Mouse (Mus musculus): ENCODE results near the gene Cyp4f18. TPM values are rescaled to one million over a fixed set of nuclear protein-coding genes. Genes with fewer than 3 reads are reported as not detected.
A peak's percentile ranks its signal among the peaks of the same experiment; 100 is the strongest.
"Not testable (repeated sequence)": the region's sequence is repeated elsewhere in the genome, so short reads cannot be mapped to it uniquely, and the experiment has no call there.

Gene Cyp4f18
- polyA plus RNA-seq, 3 experiments from 2014 or later: 1.2 to 2.4 (median 2.2) TPM

DNA sequence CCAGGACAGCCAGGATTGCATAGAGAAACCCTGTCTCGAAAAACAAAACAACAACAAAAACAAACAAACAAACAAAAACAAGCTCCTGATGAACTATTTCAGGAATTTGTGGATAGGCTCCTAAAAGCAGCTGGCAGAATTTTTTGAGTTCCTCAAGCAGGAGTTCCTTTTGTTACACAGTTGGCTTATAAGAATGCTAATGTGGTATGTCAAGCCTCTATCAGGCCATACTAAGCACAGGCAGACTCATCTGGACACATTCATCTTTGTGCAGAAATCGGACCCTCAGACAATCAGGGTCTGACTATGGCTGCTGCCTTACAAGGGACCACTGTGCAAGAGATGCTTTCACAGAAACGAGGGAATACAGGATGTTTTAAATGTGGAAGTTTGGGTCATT, 35.2 kb downstream of the Cyp4f18 start:
- no peak for ATAC-seq

DNA sequence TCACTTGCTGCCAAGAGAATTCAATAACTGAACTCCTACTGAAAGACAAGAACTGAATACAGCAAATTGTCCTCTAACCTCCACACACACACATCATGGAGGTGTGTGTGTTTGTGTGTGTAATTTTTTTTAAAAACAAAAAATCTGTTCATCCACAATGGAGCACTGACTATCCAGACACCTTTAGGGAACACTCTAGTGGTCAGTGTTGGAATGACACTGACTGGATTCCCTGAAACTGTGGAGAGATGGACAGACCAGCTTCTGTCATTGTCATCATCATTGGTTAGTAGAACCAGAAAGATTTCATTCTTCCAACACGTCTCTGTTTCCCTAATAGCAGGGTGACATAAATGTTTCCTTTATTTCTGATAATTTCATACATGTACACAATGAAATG, 37.5 kb downstream of the Cyp4f18 start:
- ATAC-seq: no peak

DNA sequence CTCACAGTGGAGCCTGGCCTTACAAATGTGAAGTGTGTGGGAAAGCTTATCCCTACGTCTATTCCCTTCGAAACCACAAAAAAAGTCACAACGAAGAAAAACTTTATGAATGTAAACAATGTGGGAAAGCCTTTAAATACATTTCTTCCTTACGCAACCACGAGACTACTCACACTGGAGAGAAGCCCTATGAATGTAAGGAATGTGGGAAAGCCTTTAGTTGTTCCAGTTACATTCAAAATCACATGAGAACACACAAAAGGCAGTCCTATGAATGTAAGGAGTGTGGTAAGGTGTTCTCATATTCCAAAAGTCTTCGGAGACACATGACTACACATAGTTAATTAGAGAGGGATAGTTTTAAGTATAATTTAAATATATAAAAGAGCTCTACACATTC, 40.8 kb downstream of the Cyp4f18 start:
- ATAC-seq: no peak

DNA sequence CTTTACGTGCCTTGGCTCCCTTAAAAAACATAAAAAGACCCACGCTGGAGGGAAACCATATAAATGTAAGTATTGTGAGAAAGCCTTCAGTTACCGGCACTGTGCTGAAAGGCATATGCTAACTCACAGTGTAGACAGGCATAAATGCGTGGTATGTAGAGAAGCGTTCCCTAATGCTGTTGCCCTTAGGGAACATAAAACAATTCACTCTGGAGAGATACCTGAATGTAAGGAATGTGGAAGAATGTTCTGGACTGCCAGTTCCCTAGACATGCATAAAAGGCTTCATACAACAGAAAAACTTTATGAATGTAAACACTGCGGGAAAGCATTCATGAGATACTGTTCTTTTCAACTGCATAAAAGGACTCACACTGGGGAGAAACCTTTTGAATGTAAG, 41.3 kb downstream of the Cyp4f18 start:
- ATAC-seq: no peak

DNA sequence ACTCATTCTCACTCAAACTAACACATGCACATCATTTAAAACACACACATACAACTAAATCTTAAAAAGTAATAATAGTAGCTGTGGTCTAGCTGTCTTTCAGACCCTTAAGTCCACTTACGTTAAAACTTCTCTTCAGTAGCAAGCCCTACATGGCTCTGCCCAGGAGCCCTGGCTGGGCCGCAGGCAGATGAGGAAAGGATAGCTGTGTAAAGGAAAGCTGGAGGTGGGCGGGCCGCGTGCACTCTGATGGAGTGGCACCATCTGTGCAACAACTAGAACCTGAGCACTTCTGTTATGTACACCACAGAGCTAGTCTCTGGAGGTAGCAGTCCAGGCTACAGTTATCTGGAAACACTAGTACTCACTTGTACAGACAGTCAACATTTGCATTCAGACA, 42.2 kb downstream of the Cyp4f18 start:
- no peak for ATAC-seq

DNA sequence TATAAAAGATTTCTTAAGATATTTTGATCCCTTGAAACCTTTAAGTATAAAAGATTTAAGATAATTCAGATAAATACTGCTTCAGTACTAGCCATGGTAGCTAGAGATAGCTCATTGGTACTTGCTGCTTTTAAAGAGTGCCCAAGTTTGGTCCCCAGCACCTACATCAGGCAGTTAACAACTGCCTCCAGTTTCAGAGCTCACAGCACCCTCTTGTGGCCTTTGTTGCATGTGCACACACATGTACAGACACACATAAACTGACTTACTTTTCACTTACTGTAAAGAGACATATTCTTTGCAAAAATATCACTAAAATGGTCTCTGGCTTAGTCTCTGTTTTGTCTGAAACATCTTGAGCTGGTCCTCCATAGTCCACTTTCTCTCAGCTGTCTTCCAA, 43.0 kb downstream of the Cyp4f18 start:
- no peak for ATAC-seq

DNA sequence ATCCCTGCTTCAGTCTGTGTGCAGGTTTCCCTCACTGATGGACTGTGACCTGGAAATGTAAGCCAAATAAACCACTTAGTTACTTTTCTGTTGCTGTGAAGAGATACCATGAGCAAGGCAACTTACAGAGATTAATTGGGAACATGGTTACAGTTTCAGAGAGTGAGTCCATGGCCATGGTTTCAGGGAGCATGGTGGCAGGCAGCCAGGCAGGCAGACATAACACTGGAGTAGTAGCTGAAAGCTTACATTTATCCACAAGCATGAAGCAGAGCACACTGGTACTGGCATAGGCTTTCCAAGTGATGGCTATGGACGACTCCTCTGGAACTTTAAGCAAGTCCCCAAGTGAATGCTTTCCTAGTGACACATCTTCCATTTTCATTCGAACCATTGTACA, 44.3 kb downstream of the Cyp4f18 start:
- no peak for ATAC-seq

DNA sequence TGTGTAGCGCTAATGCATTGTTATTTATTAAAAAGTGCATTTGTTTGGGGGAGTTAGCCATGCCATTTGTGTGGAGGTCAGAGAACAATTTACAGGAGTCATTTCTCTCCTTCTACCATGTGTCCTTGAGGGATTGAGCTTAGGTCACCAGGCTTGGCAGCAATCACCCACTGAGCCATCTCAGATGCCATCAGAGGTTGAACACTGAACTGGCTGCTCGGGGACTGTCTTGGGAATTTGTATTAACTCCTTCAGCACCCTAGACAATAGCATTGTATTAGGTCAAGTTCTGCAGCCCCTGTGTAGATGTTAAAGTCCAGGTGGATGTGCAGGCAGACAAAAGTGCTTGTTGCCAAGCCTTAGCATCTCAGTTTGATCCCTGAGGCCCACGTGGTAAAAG, 45.4 kb downstream of the Cyp4f18 start:
- ATAC-seq: no peak

DNA sequence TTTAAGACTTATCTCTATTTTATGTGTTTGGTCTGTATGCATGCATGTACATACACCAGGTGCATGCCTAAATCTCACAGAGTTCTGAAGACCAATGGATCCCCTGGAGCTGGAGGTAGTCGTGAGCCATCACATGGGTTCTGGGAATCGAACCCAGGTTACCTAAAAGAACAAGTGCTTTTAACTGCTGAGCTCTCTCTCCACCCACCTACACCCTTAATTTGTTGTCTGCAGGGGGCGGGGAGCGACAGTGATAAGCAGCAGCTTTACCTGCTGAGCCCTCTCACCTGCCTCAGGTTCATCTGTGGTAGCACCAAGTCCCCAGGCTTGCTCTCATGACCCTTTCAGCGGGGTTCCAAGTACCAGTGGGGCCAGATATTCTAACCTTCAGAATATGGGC, 47.6 kb downstream of the Cyp4f18 start:
- no peak for ATAC-seq

DNA sequence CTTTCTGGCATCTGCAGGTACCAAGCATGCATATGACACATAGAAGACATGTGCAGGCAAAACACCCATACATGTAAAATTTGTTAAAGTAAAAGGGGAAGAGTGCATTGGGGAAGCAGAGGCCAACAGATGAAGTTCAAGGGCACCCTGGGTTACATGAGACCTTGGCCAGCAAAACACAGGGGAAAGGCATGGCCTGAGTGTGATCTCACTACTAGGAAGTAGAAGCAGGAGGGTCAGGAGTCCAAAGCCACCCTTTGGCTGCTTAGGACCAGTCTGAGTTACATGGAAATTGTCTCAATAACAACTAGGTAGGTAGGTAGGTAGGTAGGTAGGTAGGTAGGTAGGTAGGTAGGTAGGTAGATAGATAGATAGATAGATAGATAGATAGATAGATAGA, 48.9 kb downstream of the Cyp4f18 start:
- ATAC-seq: no peak

DNA sequence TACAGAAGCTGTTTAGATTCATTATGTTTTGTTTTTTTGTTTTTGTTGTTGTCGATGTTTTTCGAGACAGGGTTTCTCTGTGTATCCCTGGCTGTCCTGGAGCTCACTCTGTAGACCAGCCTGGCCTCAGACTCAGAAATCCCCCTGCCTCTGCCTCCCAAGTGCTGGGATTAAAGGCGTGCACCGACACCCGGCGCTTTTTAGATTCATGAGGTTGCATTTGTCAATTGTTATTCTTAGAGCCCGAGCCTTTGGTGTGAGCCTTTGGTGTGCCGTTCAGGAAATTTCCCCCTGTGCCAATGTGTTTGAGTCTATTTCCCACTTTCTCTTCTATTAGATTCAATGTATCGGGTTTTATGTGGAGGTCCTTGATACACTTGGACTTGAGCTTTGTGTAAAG, 54.8 kb downstream of the Cyp4f18 start:
- ATAC-seq: no peak

DNA sequence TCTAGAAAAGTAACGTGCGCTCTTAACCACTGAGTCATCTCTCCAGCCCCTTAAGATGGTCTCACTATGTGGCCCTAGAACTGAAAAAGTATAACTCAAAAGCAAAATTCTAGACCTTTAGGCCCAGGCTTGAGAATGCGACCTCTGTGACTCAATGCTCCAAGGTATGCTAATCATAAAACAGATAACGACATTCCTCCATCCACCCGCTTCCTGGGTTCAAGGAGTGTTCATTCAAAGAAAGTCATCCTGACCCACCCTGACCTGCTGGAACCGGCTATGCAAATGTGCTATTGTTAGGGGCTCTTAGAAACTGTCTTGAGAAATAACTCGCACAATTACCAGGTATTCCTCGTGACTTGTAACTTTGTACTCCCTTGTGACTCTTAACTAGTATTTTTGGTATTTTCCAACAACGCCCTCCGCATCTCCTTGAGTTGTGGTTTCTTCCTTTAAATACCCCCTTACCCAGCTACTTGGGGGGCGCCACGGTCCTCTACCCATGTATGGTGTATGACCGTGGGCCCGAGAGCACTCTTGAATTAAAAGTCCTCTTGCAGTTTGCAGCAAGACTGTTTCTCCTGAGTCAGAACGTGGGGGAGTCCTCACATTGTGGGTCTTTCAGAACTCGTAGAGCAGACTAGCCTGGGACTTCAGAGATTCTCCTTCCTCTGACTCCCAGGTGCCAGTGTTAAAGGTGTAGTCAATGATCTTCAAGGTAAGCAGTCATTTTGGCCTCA, 56.3 kb downstream of the Cyp4f18 start:
- ATAC-seq: not testable (repeated sequence)

DNA sequence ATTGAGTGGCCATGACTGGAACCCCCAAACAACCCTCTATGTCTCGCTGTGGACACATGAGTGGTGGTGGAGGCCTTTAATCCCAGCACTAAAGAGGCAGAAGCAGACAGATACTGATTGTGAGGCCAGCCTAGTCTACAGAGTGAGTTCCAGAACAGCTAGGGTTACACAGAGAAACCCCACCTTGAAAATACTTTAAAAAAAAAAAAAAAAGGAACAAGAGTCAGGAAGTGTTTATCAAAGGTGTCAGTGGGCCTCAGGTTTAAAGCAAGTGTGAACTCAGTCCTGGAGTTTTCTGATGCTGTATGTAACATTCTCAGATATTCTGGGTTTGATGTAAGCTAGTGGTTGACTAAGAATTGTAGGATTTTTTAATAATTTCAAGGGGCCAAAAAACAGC, 56.9 kb downstream of the Cyp4f18 start:
- no peak for ATAC-seq

DNA sequence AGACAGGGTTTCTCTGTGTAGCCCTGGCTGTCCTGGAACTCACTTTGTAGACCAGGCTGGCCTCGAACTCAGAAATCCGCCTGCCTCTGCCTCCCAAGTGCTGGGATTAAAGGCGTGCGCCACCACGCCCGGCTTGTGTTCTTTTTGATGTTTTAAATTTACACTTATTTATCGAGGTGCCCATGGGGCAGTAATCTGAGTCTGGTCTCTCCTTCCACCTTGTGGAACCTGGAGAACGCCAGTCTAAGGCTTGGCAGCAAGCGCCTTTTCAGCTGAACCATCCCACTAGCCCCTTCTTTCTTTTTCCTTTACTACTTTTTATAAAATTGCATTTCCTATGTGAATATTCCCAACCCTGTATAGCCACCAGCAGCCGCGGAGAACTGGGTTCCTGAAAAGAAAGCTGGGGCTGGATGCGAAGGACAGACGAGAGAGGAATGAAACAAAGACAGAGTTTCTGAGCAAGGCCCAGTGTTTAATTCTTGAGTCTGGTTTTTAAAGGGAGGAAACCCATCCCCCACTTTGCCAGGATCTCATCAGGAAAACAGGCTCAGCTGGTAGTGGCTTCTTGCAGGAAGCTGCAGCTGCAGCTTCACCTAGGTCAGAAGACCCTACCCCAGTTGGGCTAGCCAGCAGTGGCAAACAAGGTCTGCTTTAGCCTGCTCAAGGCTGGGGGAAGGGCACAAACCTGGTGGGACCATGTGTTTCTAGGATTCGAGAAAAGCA, 57.8 kb downstream of the Cyp4f18 start:
- no peak for ATAC-seq

DNA sequence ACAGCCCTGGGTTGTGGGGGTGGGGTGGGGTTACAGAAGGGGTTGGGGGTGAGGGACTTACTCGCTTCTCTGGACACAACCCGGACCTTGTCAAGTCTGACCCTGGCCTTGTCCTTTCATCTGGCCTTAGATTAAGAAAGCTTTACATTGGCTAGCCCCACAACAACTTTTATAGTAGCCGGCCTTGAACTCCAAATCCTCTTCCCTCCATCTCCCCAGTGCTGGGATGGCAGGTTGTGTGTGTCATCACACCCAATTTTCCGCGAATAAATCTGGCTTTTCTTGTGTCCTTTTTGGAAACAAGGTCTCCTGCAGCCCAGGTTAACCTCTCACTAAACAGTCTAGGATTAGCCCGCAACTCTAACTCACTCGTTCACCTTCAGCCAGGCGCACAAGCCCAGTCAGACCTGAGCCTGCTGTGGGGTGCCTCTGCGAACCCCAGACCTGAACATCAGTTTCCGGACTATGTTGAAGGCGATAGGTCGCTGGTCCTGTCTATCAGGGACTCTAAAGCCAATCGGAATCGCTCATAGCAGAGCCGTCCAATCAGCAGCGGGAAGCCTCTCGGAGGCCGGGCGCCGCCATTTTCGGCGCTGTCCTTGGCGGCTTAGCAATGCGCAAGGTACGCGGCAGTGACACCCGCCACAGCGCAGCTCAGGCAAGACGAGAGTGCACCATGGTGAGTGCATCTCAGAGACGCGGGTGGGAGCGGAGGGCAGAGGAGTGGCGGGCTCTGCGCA, 58.8 kb downstream of the Cyp4f18 start, which contains the start of gene Zfp961:
Gene Zfp961, plus strand, starts transcription at position 557 of the 740 bp plus-strand sequence.
- peak; percentile 99 for ATAC-seq

DNA sequence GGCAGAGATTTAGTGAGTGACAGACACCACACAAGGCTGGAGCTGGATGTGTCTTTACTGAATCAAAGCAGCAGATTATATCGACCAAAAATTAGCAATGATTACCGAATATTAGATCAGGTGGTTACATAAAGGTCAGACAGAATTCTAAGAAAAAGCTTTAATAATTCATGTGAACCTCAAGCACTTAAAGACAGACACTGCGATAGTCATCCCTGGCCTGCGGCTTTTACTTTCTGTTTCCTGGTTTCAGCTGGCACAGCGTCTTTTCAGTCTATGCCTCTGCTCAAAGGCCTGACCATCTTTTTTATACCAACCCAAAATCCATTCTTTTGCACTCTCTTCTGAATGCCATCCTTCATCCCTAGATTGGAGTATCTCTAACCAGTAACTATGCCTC, 60.8 kb downstream of the Cyp4f18 start:
- ATAC-seq: peak; percentile 36

DNA sequence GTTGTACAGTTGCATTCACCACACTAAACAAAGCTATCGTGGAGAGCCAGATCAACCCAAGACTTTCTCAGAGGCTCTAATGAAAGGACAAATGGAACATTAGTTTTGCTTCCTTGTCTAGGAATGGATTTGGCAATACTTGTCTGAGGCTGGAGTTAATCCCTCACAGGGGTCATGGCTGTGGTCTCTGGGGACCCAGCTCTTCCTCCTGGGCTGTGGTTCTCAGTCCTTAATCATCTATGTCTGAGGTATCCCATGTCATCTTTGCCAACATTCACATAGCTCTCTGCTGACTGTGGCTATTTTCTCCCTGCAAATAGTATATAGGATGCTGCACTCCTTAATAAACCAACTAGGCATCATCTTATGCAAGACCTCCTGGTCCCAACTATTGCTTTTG, 67.7 kb downstream of the Cyp4f18 start:
- ATAC-seq: no peak

DNA sequence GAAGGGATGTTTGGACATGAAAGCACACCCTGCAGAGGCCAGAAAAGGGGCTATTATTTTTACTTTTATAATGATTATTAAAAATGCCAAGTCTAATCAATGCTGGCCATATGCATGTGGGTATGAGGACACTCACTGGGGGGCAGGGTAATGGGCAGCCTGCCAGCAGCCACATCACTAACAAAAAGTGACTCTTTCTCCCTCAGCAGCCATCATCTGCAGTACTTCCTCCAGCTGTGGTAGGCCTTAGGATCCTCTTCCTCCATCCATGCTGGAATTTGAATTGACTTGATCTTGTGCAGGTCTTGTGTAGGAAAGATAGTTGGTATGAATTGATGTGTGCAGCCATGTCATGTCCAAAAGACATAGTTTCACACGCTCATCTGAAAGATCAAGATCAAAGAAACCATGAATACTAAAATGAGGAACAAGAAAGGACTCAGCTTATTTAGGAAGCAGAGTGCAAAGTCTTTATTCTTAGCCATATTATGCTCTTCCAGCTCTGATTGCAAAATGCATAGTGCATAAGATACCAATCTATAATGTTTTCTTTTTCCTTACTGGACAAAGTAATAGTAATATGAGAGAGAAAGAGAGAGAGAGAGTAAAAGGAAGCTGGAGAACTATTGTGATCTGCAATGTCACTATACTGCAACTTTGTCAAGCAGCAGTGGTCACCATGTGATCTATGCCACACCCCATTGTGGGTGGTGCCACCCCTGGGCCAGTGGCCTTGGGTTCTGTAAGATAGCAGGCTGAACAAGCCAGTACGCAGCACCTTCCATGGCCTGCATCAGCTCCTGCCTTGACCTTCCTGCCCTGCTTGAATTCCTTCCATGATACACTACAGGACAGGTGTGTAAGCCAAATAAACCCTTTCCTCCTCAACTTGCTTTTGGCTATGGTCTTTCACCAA, 68.9 kb downstream of the Cyp4f18 start:
- ATAC-seq: no peak
